Mouse (Mus musculus): ENCODE results near the gene Polr3gl. TPM values are rescaled to one million over a fixed set of nuclear protein-coding genes. Genes with fewer than 3 reads are reported as not detected.

The Polr3gl gene
- polyA plus RNA-seq, 1 experiment = 72.3 TPM

DNA sequence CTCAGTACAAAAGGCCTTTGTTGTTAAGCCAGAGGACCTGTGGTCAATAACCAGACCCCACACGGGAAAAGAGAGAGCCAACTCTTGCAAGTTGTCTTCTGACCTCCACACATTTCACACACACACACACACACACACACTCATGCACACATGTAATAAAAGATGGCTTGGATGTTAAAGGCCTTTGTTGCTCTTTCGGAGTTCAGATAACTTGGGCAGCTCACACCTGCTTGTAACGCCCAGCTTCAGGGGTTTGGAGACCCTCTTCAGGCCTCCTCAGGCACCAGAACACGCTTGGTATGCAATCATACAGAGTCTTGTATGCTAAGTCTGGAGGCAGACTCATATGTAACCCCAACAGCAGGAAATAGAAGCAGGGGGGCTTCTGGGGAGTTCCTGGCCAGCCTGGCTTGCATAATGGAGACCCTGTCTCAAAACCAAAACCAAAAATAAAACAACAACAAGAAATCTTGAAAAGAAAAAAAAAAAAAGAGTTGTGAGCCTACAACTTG, 14.7 kb downstream of the Polr3gl start:
- no peaks in the 10 kb centered on the region; the same call in 1 of the 2 replicates for H3K4me1 ChIP-seq (ENCODE audit: control insufficient read depth, insufficient read depth, low read length)
- H3K27ac ChIP-seq (ENCODE audit: control insufficient read depth, insufficient read depth, low read depth, low read length, poor library complexity) = peak overlapping the region; percentile 22; the same call in 1 of the 2 replicates
- peak overlapping the region; percentile 17 for H3K4me3 ChIP-seq (replicated peaks; ENCODE audit: control insufficient read depth, low read depth, low read length)
- TF ChIP-seq POLR2A (IDR thresholded peaks at IDR 0.05; ENCODE audit: borderline replicate concordance, control insufficient read depth, low read depth, low read length) = no peak
- TF ChIP-seq CTCF (IDR thresholded peaks at IDR 0.05; ENCODE audit: control insufficient read depth, insufficient read depth, low read length) = no peak
- WGBS = 57% methylated on average over 4 of the region's 4 CpGs

GRCm38 (mm10) chr3:96578561-96579238, 15.3 kb downstream of the Polr3gl start:
- WGBS = 85% methylated on average over 12 of the region's 12 CpGs

DNA sequence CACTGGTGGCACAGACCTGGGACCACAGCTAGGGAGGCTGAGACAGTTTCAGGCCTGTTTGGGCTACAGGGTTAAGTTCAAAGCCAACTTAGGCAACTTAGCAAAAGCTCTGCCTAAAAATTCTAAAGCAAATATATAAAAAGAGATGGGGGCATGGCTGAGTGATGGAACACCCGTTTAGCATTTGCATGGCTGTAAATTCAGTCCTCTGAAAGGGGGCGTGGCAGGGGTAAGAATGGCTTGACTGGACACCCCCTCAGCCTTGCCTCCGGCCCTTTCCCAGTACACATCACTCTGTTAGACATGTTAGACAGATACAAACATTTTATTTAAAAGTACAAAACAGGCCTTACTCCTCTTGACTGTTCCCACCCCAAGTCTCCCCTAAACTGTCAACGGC, 16.4 kb downstream of the Polr3gl start:
- H3K27ac ChIP-seq (ENCODE audit: control insufficient read depth, insufficient read depth, low read depth, low read length, poor library complexity) = peak overlapping the region; percentile 26
- no peak for TF ChIP-seq POLR2A (IDR thresholded peaks at IDR 0.05; ENCODE audit: borderline replicate concordance, control insufficient read depth, low read depth, low read length)
- no peak for TF ChIP-seq CTCF (IDR thresholded peaks at IDR 0.05; ENCODE audit: control insufficient read depth, insufficient read depth, low read length)
- H3K4me3 ChIP-seq (replicated peaks; ENCODE audit: control insufficient read depth, low read depth, low read length) = no peak overlapping the region
- WGBS = 57% methylated on average over 4 of the region's 4 CpGs
- H3K4me1 ChIP-seq (ENCODE audit: control insufficient read depth, insufficient read depth, low read length) = no peaks in the 10 kb centered on the region; the same call in 1 of the 2 replicates

More at GRCm38 (mm10) chr3:96578561-96579238, 15.3 kb downstream of the Polr3gl start:
- TF ChIP-seq CTCF (IDR thresholded peaks at IDR 0.05; ENCODE audit: control insufficient read depth, insufficient read depth, low read length) (no peak), POLR2A (IDR thresholded peaks at IDR 0.05; ENCODE audit: borderline replicate concordance, control insufficient read depth, low read depth, low read length) (no peak)
- Histone ChIP-seq H3K27ac (ENCODE audit: control insufficient read depth, insufficient read depth, low read depth, low read length, poor library complexity) (no peak overlapping the region), H3K4me1 (ENCODE audit: control insufficient read depth, insufficient read depth, low read length) (no peaks in the 10 kb centered on the region; the same call in 1 of the 2 replicates), H3K4me3 (replicated peaks; ENCODE audit: control insufficient read depth, low read depth, low read length) (no peak overlapping the region)

- Histone ChIP-seq H3K27ac (ENCODE audit: control insufficient read depth, insufficient read depth, low read depth, low read length, poor library complexity) (peak within 1 kb of the TSS; percentile 50), H3K4me3 (replicated peaks; ENCODE audit: control insufficient read depth, low read depth, low read length) (peak within 1 kb of the TSS; percentile 24), H3K4me1 (ENCODE audit: control insufficient read depth, insufficient read depth, low read length) (peaks cover 1% of the 10 kb centered on the region; the same call in 1 of the 2 replicates)
- 19% methylated on average over 17 of the region's 17 CpGs for WGBS
- no peak for TF ChIP-seq CTCF (IDR thresholded peaks at IDR 0.05; ENCODE audit: control insufficient read depth, insufficient read depth, low read length)
- TF ChIP-seq POLR2A (IDR thresholded peaks at IDR 0.05; ENCODE audit: borderline replicate concordance, control insufficient read depth, low read depth, low read length) = no peak
These were observed 17.1 kb downstream of the Polr3gl start, which contains the start of gene Gm16253 for GRCm38 (mm10) chr3:96576690-96577541. TSS of gene Gm16253 (plus strand) at chr3:96576984.

DNA sequence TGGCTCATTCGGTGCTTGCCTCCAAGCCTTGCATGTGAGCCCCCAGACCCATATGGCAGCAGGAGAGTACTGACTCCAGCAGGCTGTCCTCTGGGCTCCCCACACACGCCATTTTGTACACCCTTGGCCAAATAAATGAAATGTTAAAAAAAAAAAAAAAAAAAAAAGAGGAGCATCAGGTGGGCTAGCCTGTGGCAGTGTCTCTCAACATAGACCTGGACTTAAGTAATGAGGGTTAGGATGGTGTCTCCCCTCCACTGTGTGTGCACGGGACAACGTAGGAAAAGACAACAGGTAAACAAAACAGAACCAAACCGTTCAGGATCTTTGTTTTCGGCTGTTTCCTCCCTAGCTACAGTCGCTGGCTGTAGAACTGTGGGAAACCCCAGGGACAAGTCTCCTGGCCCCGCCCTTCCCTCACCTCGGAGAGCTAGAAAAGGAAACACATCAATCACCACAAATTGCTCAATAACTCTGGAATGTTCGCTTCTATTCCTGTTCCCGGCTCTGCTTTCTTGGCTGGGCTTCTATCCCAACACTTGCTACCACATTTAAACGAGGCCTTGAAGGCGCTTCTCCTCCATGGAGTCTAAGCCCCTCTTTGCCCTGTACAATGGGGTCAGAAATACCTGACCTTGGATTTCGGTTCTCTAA, 17.8 kb downstream of the Polr3gl start:
- Histone ChIP-seq H3K4me1 (ENCODE audit: control insufficient read depth, insufficient read depth, low read length) (peaks cover 6% of the 10 kb centered on the region; the same call in 1 of the 2 replicates), H3K4me3 (replicated peaks; ENCODE audit: control insufficient read depth, low read depth, low read length) (peak overlapping the region; percentile 24), H3K27ac (ENCODE audit: control insufficient read depth, insufficient read depth, low read depth, low read length, poor library complexity) (peak overlapping the region; percentile 50; the same call in 1 of the 2 replicates)
- TF ChIP-seq POLR2A (IDR thresholded peaks at IDR 0.05; ENCODE audit: borderline replicate concordance, control insufficient read depth, low read depth, low read length) = no peak
- no peak for TF ChIP-seq CTCF (IDR thresholded peaks at IDR 0.05; ENCODE audit: control insufficient read depth, insufficient read depth, low read length)
- 14% methylated on average over 14 of the region's 14 CpGs for WGBS

DNA sequence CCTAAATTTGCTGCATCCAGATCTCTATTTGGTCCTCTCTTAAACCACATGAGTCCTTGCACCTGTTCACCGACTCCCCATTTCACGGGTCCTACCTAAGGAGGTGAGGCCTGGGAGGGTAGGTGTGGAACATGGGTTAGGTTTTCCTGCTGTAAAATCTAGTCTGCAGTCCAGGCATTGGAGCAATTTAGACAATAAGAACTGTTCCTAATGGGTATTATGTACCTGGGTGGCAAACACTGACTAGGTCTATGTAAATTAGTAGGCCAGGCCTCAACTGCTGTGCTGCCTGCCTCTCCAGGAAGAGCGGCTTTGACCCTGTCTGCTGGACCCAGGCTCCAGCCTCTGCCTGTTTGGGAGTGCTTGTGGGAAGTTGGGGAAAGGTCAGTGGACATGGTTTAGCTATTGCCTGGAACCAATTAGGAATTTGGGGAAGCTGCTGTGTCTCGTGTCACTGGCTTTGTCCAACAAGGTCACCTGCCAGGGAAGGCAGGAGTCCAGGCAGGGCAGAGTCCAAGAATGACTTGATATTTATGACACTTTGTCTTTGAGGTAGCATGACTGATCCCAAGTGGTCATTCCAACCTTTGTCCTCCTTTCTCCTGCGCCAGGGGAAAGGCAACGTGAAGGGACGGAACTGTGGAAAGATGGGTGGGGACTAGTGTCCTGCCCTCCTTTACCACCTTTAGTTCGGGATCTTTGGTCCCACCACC, 18.6 kb downstream of the Polr3gl start:
- H3K27ac ChIP-seq (ENCODE audit: control insufficient read depth, insufficient read depth, low read depth, low read length, poor library complexity) = no peak overlapping the region
- 87% methylated on average over 8 of the region's 8 CpGs for WGBS
- no peak overlapping the region for H3K4me3 ChIP-seq (replicated peaks; ENCODE audit: control insufficient read depth, low read depth, low read length)
- TF ChIP-seq POLR2A (IDR thresholded peaks at IDR 0.05; ENCODE audit: borderline replicate concordance, control insufficient read depth, low read depth, low read length) (no peak), CTCF (IDR thresholded peaks at IDR 0.05; ENCODE audit: control insufficient read depth, insufficient read depth, low read length) (no peak)
- peaks cover 6% of the 10 kb centered on the region; the same call in 1 of the 2 replicates for H3K4me1 ChIP-seq (ENCODE audit: control insufficient read depth, insufficient read depth, low read length)

All from bone marrow, adult 2 months (tissue).